Mouse (Mus musculus) MEL (cell line): ENCODE measurements around the gene Tcf15. TPM values are rescaled to one million over a fixed set of nuclear protein-coding genes. Genes with fewer than 3 reads are reported as not detected.

Source experiments
- DNase-seq: peaks from one replicate; pipeline ENCODE4 v3.0.0; 2011; ENCODE audit warnings: low read depth, low spot score
- H3K27ac ChIP-seq: 2 replicates; pipeline ENCODE4 v1.5.1; 2012; ENCODE audit warnings: low read depth, mild to moderate bottlenecking, control low read depth, low read length, moderate library complexity; ENCODE audit not compliant: control insufficient read depth
- H3K27me3 ChIP-seq, 2 experiments: fragments of 150-350 bp in 1 of 2; sonication (generic) in 1 of 2; 2 replicates each; pipeline ENCODE4 v1.6.1; 2012; ENCODE audit warnings: low read length in 2 of 2, mild to moderate bottlenecking in 2 of 2, improper control_type of control experiment in 1 of 2, moderate library complexity in 1 of 2; ENCODE audit not compliant: insufficient read depth in 2 of 2, control insufficient read depth in 1 of 2
- H3K36me3 ChIP-seq, 2 experiments: 2 replicates each; pipeline ENCODE4 v1.6.1; 2012 to 2014; ENCODE audit warnings: low read length in 2 of 2, improper control_type of control experiment in 1 of 2, inconsistent platforms in 1 of 2, mild to moderate bottlenecking in 1 of 2; ENCODE audit not compliant: insufficient read depth in 2 of 2, control insufficient read depth in 1 of 2
- H3K4me1 ChIP-seq, 2 experiments: fragments of 150-350 bp in 1 of 2; sonication (generic) in 1 of 2; 2 replicates each; pipeline ENCODE4 v1.6.1; 2012; ENCODE audit warnings: low read length in 2 of 2, improper control_type of control experiment in 1 of 2, mild to moderate bottlenecking in 1 of 2; ENCODE audit not compliant: insufficient read depth in 2 of 2, control insufficient read depth in 1 of 2
- H3K4me3 ChIP-seq, 2 experiments: fragments of 150-350 bp in 1 of 2; sonication (generic) in 1 of 2; 2 replicates each; pipeline ENCODE4 v1.5.1; 2012; ENCODE audit warnings: low read depth in 2 of 2, low read length in 2 of 2, mild to moderate bottlenecking in 2 of 2, moderate library complexity in 2 of 2, control low read depth in 1 of 2, improper control_type of control experiment in 1 of 2; ENCODE audit not compliant: control insufficient read depth in 1 of 2, insufficient read depth in 1 of 2
- H3K79me2 ChIP-seq: 2 replicates; pipeline ENCODE4 v1.6.1; 2012; ENCODE audit warnings: mild to moderate bottlenecking, low read length, moderate library complexity; ENCODE audit not compliant: control insufficient read depth, poor library complexity, insufficient read depth
- H3K9ac ChIP-seq: 2 replicates; pipeline ENCODE4 v1.6.1; 2012; ENCODE audit warnings: low read depth, mild to moderate bottlenecking, control low read depth, low read length, moderate library complexity; ENCODE audit not compliant: control insufficient read depth, poor library complexity, severe bottlenecking
- H3K9me3 ChIP-seq: fragments of 150-350 bp; sonication (generic); replicated peaks from 2 replicates; pipeline ENCODE4 v1.6.1; 2012; ENCODE audit warnings: mild to moderate bottlenecking, low read length, improper control_type of control experiment, moderate library complexity; ENCODE audit not compliant: insufficient read depth
- BHLHE40 ChIP-seq: IDR thresholded peaks from 2 replicates; pipeline ENCODE4 v1.6.1; 2012; ENCODE audit warnings: low read depth, mild to moderate bottlenecking, inconsistent platforms, low read length, improper control_type of control experiment, borderline replicate concordance
- CHD1 ChIP-seq: IDR thresholded peaks from 2 replicates; pipeline ENCODE4 v1.6.1; 2012; ENCODE audit warnings: low read depth, mild to moderate bottlenecking, inconsistent platforms, low read length, improper control_type of control experiment
- CTCF ChIP-seq, 3 experiments: IDR thresholded peaks in 2 of 3; conservative IDR thresholded peaks in 1 of 3; 2 replicates each; pipeline ENCODE4 v1.5.1; 2011 to 2012; ENCODE audit warnings: low read length in 3 of 3, low read depth in 2 of 3, mild to moderate bottlenecking in 2 of 3, improper control_type of control experiment in 1 of 3, inconsistent platforms in 1 of 3, mixed read lengths in 1 of 3, moderate library complexity in 1 of 3; ENCODE audit not compliant: control insufficient read depth in 1 of 3, insufficient read depth in 1 of 3, poor library complexity in 1 of 3, severe bottlenecking in 1 of 3
- E2F4 ChIP-seq: IDR thresholded peaks from 2 replicates; pipeline ENCODE4 v1.6.1; 2011; ENCODE audit warnings: low read depth, low read length, improper control_type of control experiment, borderline replicate concordance
- ELF1 ChIP-seq: IDR thresholded peaks from 2 replicates; pipeline ENCODE4 v1.6.1; 2014; ENCODE audit warnings: low read depth, mild to moderate bottlenecking, inconsistent platforms, low read length, improper control_type of control experiment, moderate library complexity
- EP300 ChIP-seq, 2 experiments: IDR thresholded peaks; 2 replicates each; pipeline ENCODE4 v1.6.1; 2011; ENCODE audit warnings: improper control_type of control experiment in 2 of 2, low read length in 2 of 2, low read depth in 1 of 2, mild to moderate bottlenecking in 1 of 2
- ETS1 ChIP-seq: IDR thresholded peaks from 2 replicates; pipeline ENCODE4 v1.6.1; 2012; ENCODE audit warnings: low read depth, mild to moderate bottlenecking, inconsistent platforms, low read length, improper control_type of control experiment, moderate library complexity
- GABPA ChIP-seq: IDR thresholded peaks from 2 replicates; pipeline ENCODE4 v1.6.1; 2012; ENCODE audit warnings: low read depth, mild to moderate bottlenecking, inconsistent platforms, low read length, improper control_type of control experiment, moderate library complexity
- HCFC1 ChIP-seq: IDR thresholded peaks from 2 replicates; pipeline ENCODE4 v1.6.1; 2012; ENCODE audit warnings: low read depth, mild to moderate bottlenecking, inconsistent platforms, low read length, improper control_type of control experiment, moderate library complexity
- MAX ChIP-seq: IDR thresholded peaks from 2 replicates; pipeline ENCODE4 v1.6.1; 2011; ENCODE audit warnings: low read length, improper control_type of control experiment
- MAZ ChIP-seq: IDR thresholded peaks from 2 replicates; pipeline ENCODE4 v1.6.1; 2012; ENCODE audit warnings: low read depth, mild to moderate bottlenecking, inconsistent platforms, low read length, improper control_type of control experiment
- RAD21 ChIP-seq: IDR thresholded peaks from 2 replicates; pipeline ENCODE4 v1.6.1; 2011; ENCODE audit warnings: mild to moderate bottlenecking, low read depth, low read length, improper control_type of control experiment
- RCOR1 ChIP-seq: IDR thresholded peaks from 2 replicates; pipeline ENCODE4 v1.6.1; 2012; ENCODE audit warnings: low read depth, mild to moderate bottlenecking, inconsistent platforms, low read length, improper control_type of control experiment
- TAL1 ChIP-seq: IDR thresholded peaks from 2 replicates; pipeline ENCODE4 v1.6.1; 2012; ENCODE audit warnings: mild to moderate bottlenecking, inconsistent platforms, low read length, moderate library complexity, mixed read lengths
- TBP ChIP-seq: IDR thresholded peaks from 2 replicates; pipeline ENCODE4 v1.8.0; 2011; ENCODE audit warnings: low read depth, low read length, improper control_type of control experiment
- UBTF ChIP-seq: IDR thresholded peaks from 2 replicates; pipeline ENCODE4 v1.6.1; 2012; ENCODE audit warnings: low read depth, mild to moderate bottlenecking, inconsistent platforms, low read length, improper control_type of control experiment, moderate library complexity, borderline replicate concordance; ENCODE audit not compliant: insufficient read depth
- ZC3H11A ChIP-seq: IDR thresholded peaks from 2 replicates; pipeline ENCODE4 v1.6.1; 2012; ENCODE audit warnings: low read depth, mild to moderate bottlenecking, inconsistent platforms, low read length, improper control_type of control experiment
- ZMIZ1 ChIP-seq: IDR thresholded peaks from 2 replicates; pipeline ENCODE4 v1.6.1; 2012; ENCODE audit warnings: low read depth, mild to moderate bottlenecking, inconsistent platforms, low read length, improper control_type of control experiment, moderate library complexity
- polyA plus RNA-seq, 2 experiments: library from polyadenylated mRNA; stranded (reverse) in 1 of 2; unstranded in 1 of 2; fragments of >175 nt in 1 of 2; fragments of >200 nt in 1 of 2; gene quantifications; 2 replicates each; pipeline versions ENCODE4 v1.2.1 to v1.2.4; 2012; ENCODE audit warnings: low replicate concordance in 2 of 2, low read depth in 1 of 2; ENCODE audit not compliant: insufficient read length in 2 of 2, insufficient read depth in 1 of 2, missing spikeins in 1 of 2
- total RNA-seq: library from RNA; depleted of rRNA; stranded (reverse); fragments of 300-350 nt; gene quantifications from 2 replicates; pipeline ENCODE4 v1.2.3, GENCODE M21; 2012

The Tcf15 gene
- total and polyA plus RNA-seq, 3 experiments, result not detected

GRCm38 (mm10) chr2:152187132-152187531 is 43.8 kb downstream of the Tcf15 start:
- no peaks in the 10 kb centered on the region for H3K9me3 ChIP-seq
- TF ChIP-seq RCOR1 (peak; percentile 94), UBTF (no peak), ZC3H11A (no peak), CTCF (IDR thresholded peaks at IDR 0.05 in 2 of 3, conservative IDR thresholded peaks at IDR 0.05 in 1 of 3; ENCODE audit: control insufficient read depth in 1 of 3, insufficient read depth in 1 of 3, low read depth in 2 of 3, low read length in 3 of 3, poor library complexity in 1 of 3, severe bottlenecking in 1 of 3) (no peak), CHD1 (no peak), GABPA (no peak), TBP (peak; percentile 93), MAX (no peak), ZMIZ1 (no peak), EP300 (IDR thresholded peaks at IDR 0.05; ENCODE audit: low read depth in 1 of 2, low read length in 2 of 2) (0 out of 4 replicates have a peak, but pooled peaks of 1 of the 2 experiments have one; percentile 20), BHLHE40 (no peak), ELF1 (no peak)
- TF ChIP-seq, all 39 proteins: peak for 3
- DNase-seq, result peak; percentile 41

GRCm38 (mm10) chr2:152189213-152189612 is 45.9 kb downstream of the Tcf15 start:
- no peaks in the 10 kb centered on the region for H3K36me3 ChIP-seq
- H3K27ac ChIP-seq, result no peak overlapping the region
- no peak overlapping the region for H3K9ac ChIP-seq
- TF ChIP-seq CHD1 (no peak), MAZ (no peak), RAD21 (no peak), EP300 (IDR thresholded peaks at IDR 0.05; ENCODE audit: low read depth in 1 of 2, low read length in 2 of 2) (no peak)
- peaks cover 0 to 1% of the 10 kb centered on the region in 2 experiments; a peak in 1 of 4 replicates for H3K27me3 ChIP-seq
- DNase-seq, result no peak
- peaks cover 2 to 14% of the 10 kb centered on the region in 2 experiments; a peak in 3 of 4 replicates for H3K4me1 ChIP-seq
- no peaks in the 10 kb centered on the region for H3K79me2 ChIP-seq
- no peaks in the 10 kb centered on the region for H3K9me3 ChIP-seq
- H3K4me3 ChIP-seq, result no peak overlapping the region

More at GRCm38 (mm10) chr2:152187132-152187531, 43.8 kb downstream of the Tcf15 start:
- Histone ChIP-seq H3K4me3 (no peak overlapping the region), H3K36me3 (no peaks in the 10 kb centered on the region), H3K27ac (no peak overlapping the region), H3K4me1 (no peaks in the 10 kb centered on the region), H3K79me2 (no peaks in the 10 kb centered on the region), H3K9ac (no peak overlapping the region), H3K27me3 (peaks cover 0 to 3% of the 10 kb centered on the region in 2 experiments; a peak in 3 of 4 replicates)

- H3K9ac ChIP-seq, result no peak overlapping the region
- DNase-seq, result no peak
- peaks cover 0 to 1% of the 10 kb centered on the region in 2 experiments; a peak in 1 of 4 replicates for H3K27me3 ChIP-seq
- no peaks in the 10 kb centered on the region for H3K79me2 ChIP-seq
- H3K9me3 ChIP-seq, result no peaks in the 10 kb centered on the region
- H3K4me3 ChIP-seq, result no peak overlapping the region
- TF ChIP-seq TAL1 (no peak), HCFC1 (no peak), ETS1 (no peak), E2F4 (no peak)
- H3K4me1 ChIP-seq, result peaks cover 4 to 18% of the 10 kb centered on the region in 2 experiments; a peak in 3 of 4 replicates
- no peak overlapping the region for H3K27ac ChIP-seq
- no peaks in the 10 kb centered on the region for H3K36me3 ChIP-seq
Measured at GRCm38 (mm10) chr2:152189640-152190039, 46.3 kb downstream of the Tcf15 start.
